Mouse (Mus musculus) layer of hippocampus, postnatal 25 days (tissue): Measurements from ENCODE around the gene Tjp3. TPM values are rescaled to one million over a fixed set of nuclear protein-coding genes. Genes with fewer than 3 reads are reported as not detected.
"Not testable (repeated sequence)": the region's sequence is repeated elsewhere in the genome, so short reads cannot be mapped to it uniquely, and the experiment has no call there.

Source experiments
- DNase-seq, 2 experiments: peaks; one replicate each; pipeline ENCODE4 v3.0.0; 2022; ENCODE audit warnings: mixed read lengths in 2 of 2, low spot score in 1 of 2; ENCODE audit errors: extremely low spot score in 1 of 2
- microRNA-seq, 2 experiments: library from miRNA; unstranded; fragments of <30 nt; microRNA quantifications; one replicate each; pipeline ENCODE4 v1.2.0; 2021
- total RNA-seq, 2 experiments: library from RNA; stranded (reverse); gene quantifications; 2 replicates each; pipeline ENCODE4 v1.2.3; 2021

Tjp3 gene
- total RNA-seq, 2 experiments from 2014 or later: 0.86 to 1.2 TPM

- no peak for DNase-seq
Measured at GRCm38 (mm10) chr10:81238618-81239017, 52.8 kb downstream of the Tjp3 start.

GRCm38 (mm10) chr10:81236471-81237268 is 54.7 kb downstream of the Tjp3 start:
- DNase-seq: no peak

GRCm38 (mm10) chr10:81234206-81234605 is 57.2 kb downstream of the Tjp3 start:
- DNase-seq: no peak

GRCm38 (mm10) chr10:81233226-81233585 is 58.2 kb downstream of the Tjp3 start:
- no peak for DNase-seq

GRCm38 (mm10) chr10:81232580-81233225 is 58.7 kb downstream of the Tjp3 start, which contains the start of gene Zfr2:
Zfr2 (plus strand) TSS chr10:81233155.
- peak; percentile 83 to 84 for DNase-seq

GRCm38 (mm10) chr10:81231436-81231835 is 59.9 kb downstream of the Tjp3 start:
- DNase-seq: no peak

- peak; percentile 70 to 75 for DNase-seq
Measured at GRCm38 (mm10) chr10:81230438-81231332, 60.7 kb downstream of the Tjp3 start, which contains the start of gene Atcay. Atcay (minus strand) TSS chr10:81230833.

- no peak for DNase-seq
Measured at GRCm38 (mm10) chr10:81229735-81230437, 61.5 kb downstream of the Tjp3 start.

GRCm38 (mm10) chr10:81223731-81224130 is 67.7 kb downstream of the Tjp3 start:
- not testable (repeated sequence) for DNase-seq

Small RNA genes within 50 kb of the gene (microRNA-seq; reads per million reads assigned to microRNA genes)
- 43.9 to 71.7 reads per million in 2 experiments for gene Mir3057

Other genes starting within 250 kb of the Tjp3 start
- gene Sgta, start 231.4 kb downstream of the Tjp3 start, total RNA-seq: 100 to 1,000 TPM; 171 to 178 TPM
- gene Thop1, start 221.5 kb downstream of the Tjp3 start, total RNA-seq: 10 to 100 TPM; 51.3 to 54.6 TPM
- under 1 TPM; 0.81 to 0.94 TPM for gene Creb3l3, start 192.7 kb downstream of the Tjp3 start, total RNA-seq
- gene Map2k2, start 185.7 kb downstream of the Tjp3 start, total RNA-seq: 100 to 1,000 TPM; 123 to 127 TPM
- 100 to 1,000 TPM in 1 of 2 experiments, 10 to 100 TPM in 1; 94.7 to 101 TPM for gene Zbtb7a, start 156.4 kb downstream of the Tjp3 start, total RNA-seq
- 10 to 100 TPM; 28.2 to 28.9 TPM for gene Pias4, start 123.7 kb downstream of the Tjp3 start, total RNA-seq
- 100 to 1,000 TPM; 896 to 944 TPM for gene Eef2, start 115.0 kb downstream of the Tjp3 start, total RNA-seq
- 10 to 100 TPM; 71.7 to 71.8 TPM for gene Dapk3, start 108.6 kb downstream of the Tjp3 start, total RNA-seq
- gene 4930442H23Rik, start 107.7 kb downstream of the Tjp3 start, total RNA-seq: not detected
- gene Nmrk2, start 89.5 kb downstream of the Tjp3 start, total RNA-seq: under 1 TPM; 0.19 to 0.20 TPM
- gene Atcay, start 60.7 kb downstream of the Tjp3 start, total RNA-seq: 100 to 1,000 TPM; 154 to 155 TPM
- 10 to 100 TPM; 55.6 to 69.0 TPM for gene Zfr2, start 58.4 kb downstream of the Tjp3 start, total RNA-seq
- gene Matk, start 38.6 kb downstream of the Tjp3 start, total RNA-seq: 100 to 1,000 TPM; 222 to 244 TPM
- gene Mrpl54, start 24.6 kb downstream of the Tjp3 start, total RNA-seq: 10 to 100 TPM; 38.6 to 44.0 TPM
- 10 to 100 TPM; 35.4 to 39.5 TPM for gene Apba3, start 24.6 kb downstream of the Tjp3 start, total RNA-seq
- 100 to 1,000 TPM; 306 to 318 TPM for gene Pip5k1c, start 1.4 kb upstream of the Tjp3 start, total RNA-seq
- 10 to 100 TPM; 28.1 to 30.0 TPM for gene Cactin, start 29.5 kb upstream of the Tjp3 start, total RNA-seq
- 1 to 10 TPM; 1.1 to 1.5 TPM for gene Tbxa2r, start 37.1 kb upstream of the Tjp3 start, total RNA-seq
- gene Gipc3, start 51.7 kb upstream of the Tjp3 start, total RNA-seq: 1 to 10 TPM; 1.6 to 1.9 TPM
- 10 to 100 TPM; 31.3 to 31.6 TPM for gene Hmg20b, start 58.9 kb upstream of the Tjp3 start, total RNA-seq
- 10 to 100 TPM; 46.6 to 50.7 TPM for gene Mfsd12, start 65.9 kb upstream of the Tjp3 start, total RNA-seq
- gene 4930404N11Rik, start 74.2 kb upstream of the Tjp3 start, total RNA-seq: 1 to 10 TPM; 1.1 to 1.2 TPM
- 10 to 100 TPM; 65.9 to 66.6 TPM for gene Fzr1, start 86.9 kb upstream of the Tjp3 start, total RNA-seq
- 10 to 100 TPM; 79.1 to 87.1 TPM for gene Dohh, start 92.8 kb upstream of the Tjp3 start, total RNA-seq
- gene Gm48551, start 92.9 kb upstream of the Tjp3 start, total RNA-seq: 1 to 10 TPM; 2.6 to 3.7 TPM
- 1 to 10 TPM; 3.2 to 4.7 TPM for gene Gm48552, start 97.4 kb upstream of the Tjp3 start, total RNA-seq
- 1 to 10 TPM; 1.4 to 3.1 TPM for gene Smim24, start 101.5 kb upstream of the Tjp3 start, total RNA-seq
- 10 to 100 TPM; 59.5 to 66.8 TPM for gene Nfic, start 164.1 kb upstream of the Tjp3 start, total RNA-seq
- 100 to 1,000 TPM; 255 to 311 TPM for gene Celf5, start 191.1 kb upstream of the Tjp3 start, total RNA-seq
- gene Ncln, start 204.8 kb upstream of the Tjp3 start, total RNA-seq: 10 to 100 TPM; 83.0 to 94.6 TPM
- gene S1pr4, start 208.6 kb upstream of the Tjp3 start, total RNA-seq: under 1 TPM; 0.35 to 0.54 TPM
- gene Gna15, start 232.6 kb upstream of the Tjp3 start, total RNA-seq: 1 to 10 TPM; 2.4 to 3.2 TPM